Mouse (Mus musculus) megakaryocyte progenitor cell, adult 5-6 weeks (primary cell): ENCODE measurements around the gene Ldlr. TPM values are rescaled to one million over a fixed set of nuclear protein-coding genes. Genes with fewer than 3 reads are reported as not detected.

ENCODE experiments used
- ATAC-seq: replicated peaks from 2 replicates; pipeline ENCODE4 v1.8.0; 2016; ENCODE audit warnings: mild to moderate bottlenecking, moderate TSS enrichment, inconsistent platforms; ENCODE audit not compliant: poor library complexity
- total RNA-seq, 2 experiments: library from RNA; stranded (forward) in 1 of 2; stranded (reverse) in 1 of 2; fragments of 157-497, 149-512 nt in 1 of 2; fragments of 200-1000 nt in 1 of 2; gene quantifications; 2 replicates each; pipeline versions ENCODE4 v1.2.3 to v1.2.4; 2015 to 2017

The Ldlr gene
- 6.5 and 8.5 TPM in 2 replicates for total RNA-seq (2015)
- total RNA-seq (2017): 14.0 and 14.4 TPM in 2 replicates

DNA sequence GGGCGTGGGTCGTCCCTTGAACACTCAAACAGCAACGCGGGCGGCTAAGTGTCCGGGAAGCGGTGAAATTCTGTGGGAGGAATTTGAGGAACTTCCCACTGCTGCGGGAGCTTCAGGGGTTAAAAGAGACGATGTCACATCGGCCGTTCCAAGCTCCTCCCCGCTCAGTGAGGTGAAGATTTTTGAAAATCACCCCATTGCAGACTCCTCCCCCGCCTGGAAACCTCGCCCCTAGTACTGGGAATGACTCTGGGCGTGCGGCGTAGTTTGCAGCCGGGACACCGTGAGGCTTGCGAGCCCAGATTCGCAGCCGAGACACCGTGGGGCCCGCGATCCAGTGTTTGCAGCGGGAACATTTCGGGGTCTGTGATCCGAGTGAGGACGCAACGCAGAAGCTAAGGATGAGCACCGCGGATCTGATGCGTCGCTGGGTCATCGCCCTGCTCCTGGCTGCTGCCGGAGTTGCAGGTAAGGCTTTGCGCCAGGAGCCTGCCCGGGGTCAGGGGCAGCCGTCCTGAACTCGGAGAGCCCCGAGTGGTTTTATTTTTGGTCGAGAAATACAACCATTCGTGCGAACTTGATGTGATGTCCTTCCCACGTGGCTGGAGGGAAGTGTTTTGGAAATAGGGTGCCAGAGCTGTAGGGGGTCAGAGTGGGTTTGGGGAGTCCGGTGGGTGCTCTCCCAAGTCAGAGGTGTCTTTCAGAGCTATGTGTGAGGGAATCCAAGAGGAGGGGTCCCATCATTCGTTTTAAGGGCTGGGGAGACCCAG lies at the start of gene Ldlr:
Gene Ldlr, plus strand, starts transcription at position 107 of the 770 bp plus-strand sequence.
- peak; percentile 75 for ATAC-seq

DNA sequence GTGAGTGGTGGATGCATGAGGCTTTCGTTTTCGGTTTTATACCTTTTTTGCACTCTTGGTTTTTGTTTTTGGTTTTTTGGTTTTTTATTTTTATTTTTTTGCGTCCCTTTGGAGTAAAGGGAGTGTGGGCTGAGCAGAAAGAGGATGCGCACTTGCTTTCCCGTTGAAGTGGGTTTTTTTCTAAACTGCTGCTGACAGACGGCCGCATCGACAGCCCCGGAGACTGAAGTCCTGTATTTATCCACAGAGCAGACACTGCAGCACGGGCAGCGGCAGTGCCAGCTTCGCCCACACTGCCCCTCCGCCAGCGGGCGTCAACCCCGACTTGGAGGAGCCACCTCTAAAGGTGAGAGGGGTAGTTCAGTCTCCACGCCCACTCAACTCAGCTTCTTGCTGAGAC lies 45.6 kb upstream of the Ldlr start:
- ATAC-seq: no peak

DNA sequence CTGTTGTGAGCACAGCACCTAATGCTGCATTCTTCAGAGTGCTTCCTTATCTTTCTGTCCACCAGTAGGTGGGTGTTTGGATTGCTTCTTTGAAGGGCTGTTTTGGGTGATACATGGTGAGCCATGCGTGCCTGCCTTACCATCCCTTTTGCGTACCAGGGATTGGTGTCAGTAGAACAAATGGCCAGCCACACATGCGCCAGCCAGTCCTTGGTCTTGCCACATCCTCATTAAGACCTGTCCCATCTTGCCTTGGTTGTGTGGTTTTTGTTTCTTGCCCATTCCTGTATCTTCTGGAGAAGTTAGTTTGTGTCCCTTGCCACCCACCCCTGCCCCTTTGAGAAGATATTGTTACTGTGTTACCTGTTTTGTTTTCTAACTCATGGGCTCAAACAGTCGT lies 42.8 kb upstream of the Ldlr start:
- no peak for ATAC-seq

DNA sequence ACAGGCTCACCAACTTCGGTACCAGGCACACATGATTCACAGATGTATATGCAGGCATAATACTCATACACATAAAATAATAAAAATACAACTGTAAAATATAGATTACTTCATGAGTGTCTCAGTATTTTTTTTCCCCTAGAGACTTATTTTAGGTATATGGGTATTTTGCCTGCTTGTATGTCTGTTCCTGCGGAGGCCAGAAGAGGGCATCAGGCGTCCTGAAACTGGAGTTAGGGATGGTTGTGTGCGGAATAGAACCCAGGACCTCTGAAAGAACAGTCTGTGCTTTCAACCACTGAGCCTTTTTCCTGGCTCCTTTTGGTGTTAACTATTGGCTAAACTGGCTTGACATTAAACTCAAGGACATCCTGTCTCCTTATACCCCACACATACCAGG lies 40.5 kb upstream of the Ldlr start:
- ATAC-seq: 0 out of 2 replicates have a peak, but pooled peaks have one; percentile 29

DNA sequence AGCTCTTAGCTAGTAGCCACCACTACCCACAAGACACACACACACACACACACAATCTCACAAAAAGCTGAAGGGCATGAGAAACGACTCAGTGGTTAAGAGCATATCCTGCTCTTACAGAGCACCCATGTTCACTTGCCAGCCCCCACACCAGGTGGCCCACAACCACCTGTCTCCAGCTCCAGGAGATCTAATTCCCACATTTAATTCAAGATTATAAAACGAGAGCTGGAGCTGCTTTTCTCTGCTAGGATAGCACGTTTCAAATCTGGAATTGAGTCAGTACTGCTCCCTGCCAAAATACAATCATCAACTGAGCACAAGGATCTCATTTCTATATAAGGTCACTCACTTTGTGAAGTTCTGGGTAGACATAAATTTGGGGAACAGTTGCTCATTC lies 39.4 kb upstream of the Ldlr start:
- no peak for ATAC-seq

DNA sequence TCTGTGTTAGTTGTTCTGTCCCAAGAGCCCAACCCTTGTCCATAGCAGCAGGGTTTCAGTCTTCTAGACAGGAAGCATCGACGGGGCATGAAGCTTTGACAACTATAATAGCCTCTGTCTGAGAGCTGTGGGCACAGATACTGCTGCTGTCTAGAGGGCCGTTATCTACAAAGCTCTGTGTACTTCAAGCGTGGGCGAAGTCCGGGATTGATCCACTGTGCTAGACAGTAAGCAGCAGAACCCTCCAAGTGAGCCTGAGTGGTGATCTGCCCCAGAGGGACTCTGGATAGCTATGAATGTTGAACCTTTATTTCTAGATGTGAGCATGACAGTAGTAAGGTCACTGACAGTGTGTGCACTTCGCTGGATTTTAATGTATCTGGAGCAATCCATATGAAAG lies 34.7 kb upstream of the Ldlr start:
- ATAC-seq: no peak

DNA sequence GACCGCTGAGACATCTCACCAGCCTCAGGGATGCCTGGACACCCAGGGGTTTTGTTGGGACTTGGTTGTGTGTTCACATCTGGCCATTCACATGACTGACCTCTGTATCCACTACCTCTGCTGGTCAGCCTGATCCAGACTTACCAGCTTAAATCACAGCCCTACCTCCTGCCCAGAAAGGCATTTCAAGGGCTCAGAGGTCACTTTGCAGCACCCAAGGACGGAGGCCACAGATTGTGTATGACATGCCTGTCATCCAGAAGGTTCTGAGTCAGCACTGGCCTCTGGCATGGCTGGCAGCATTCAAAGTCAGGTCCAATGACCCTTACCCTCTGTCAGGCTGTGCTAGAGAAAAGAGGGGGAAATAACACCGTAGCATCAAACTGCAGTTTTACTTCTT lies 33.3 kb upstream of the Ldlr start:
- ATAC-seq: no peak

DNA sequence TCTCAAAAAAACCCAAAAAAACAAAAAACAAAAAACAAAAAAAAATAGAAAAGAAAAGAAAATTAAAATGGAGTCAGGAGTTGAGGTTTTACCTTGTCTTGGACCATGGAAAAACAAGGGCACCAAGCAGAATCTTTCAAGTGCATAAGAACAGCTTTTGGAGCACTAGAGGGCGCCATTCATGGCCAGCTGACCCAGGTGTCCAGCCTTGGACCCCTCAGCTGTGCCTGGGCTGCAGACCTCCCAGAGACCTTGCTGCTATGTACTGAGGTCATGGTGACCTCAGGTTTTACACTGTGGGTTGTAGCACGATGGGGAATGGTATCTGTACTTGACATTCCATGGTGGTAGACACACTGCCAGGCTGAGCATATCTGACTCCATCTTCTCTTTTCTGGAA lies 31.4 kb upstream of the Ldlr start:
- peak; percentile 52; the same call in 1 of the 2 replicates for ATAC-seq

DNA sequence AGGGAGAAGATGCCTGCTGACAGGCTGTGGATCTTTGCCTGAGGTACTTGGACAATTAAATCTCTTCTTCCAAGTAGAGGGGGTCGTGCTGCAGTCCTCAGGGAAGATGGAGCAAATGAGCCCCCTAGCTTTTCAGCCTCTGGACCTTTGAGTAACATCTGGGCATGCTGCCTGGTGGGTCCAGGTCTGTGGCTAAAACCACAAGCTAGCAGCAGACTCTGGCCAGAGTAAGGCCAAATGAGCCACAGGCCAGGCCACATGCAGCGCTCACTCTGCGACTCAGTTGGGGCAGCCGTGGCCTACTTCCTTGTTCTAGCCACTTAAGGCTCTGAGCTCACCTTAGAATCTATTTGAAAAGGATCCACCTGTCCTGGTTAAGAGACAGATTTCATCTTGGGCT lies 30.8 kb upstream of the Ldlr start:
- ATAC-seq: no peak

DNA sequence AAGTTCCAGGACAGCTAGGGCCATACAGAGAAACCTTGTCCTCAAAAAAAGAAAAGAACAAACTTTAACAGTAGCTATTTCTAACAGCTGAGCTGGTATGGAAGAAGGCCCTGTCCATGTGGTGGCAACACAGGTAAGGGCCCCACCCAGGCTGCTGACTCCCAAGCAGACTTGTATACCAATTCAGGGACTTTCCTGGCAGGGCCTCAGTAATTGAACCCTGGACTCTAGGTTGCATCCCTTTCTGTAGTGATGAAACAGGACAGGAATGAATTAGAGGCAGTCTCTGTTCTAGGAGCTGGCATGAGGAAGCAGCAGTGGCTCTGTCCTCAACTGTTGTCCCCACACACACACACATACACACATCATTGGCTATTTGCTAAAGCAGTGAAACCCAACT lies 29.2 kb upstream of the Ldlr start:
- ATAC-seq: no peak

DNA sequence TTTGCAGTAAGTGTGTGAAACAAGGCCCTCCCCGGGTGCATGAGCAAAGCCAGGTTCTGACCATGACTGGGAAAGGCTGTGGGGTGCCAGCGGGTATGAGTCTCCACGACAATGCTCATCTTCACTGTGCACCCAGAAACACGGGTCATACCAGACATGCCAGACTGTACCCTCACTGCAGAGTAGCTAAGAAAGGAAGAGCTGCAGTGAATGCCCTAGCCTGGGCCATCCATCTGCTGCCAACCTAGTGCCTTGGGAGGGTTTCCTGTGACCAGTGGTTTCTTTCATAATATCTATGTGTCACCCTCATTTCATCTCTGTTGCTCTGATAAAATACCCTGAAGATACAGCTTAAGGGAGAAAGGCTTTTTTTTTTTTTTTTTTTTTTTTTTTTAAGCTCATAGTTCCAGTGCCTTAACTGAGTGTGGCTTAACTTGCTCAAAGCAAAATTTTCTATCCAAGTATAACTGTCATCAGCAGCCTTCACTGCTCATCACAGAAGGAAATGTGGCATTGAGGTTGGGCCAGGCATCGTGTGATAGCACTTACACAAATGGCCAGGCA lies 28.0 kb upstream of the Ldlr start:
- ATAC-seq: peak; percentile 23; the same call in 1 of the 2 replicates

DNA sequence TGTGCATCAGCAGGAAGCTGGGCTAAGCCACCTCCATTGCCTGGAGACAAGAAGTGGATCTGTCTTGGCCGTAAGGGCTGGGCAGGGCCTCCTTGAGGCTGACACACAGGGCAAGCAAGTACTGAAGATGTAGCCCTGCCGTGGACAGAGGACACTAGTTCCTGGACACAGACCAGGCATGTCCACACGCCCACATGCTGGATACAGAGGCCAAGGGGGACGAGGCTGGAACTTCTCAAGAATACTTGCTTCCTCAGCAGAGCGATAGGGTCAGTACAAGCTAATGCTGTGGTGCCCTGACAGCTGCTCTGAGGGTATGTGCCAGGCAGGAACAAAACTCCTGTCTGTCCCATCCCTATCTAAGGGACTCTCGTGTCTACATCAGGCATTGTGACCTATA lies 26.2 kb upstream of the Ldlr start:
- no peak for ATAC-seq

DNA sequence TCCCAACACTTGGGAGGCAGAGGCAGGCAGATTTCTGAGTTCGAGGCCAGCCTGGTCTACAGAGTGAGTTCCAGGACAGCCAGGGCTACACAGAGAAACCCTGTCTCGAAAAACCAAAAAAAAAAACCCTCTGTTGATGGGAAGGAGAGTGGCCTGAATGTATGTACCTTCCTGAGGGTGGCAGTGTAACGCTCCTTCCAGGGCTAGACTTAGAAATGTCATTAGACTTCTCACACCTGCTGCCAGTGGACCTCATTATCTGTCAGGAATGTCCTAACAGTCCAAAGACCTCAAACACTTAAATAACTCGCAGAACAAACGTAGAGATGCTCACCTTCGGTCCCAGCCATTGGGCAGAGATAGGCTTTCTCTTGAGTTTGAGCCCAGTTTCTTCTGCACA lies 24.0 kb upstream of the Ldlr start:
- peak; percentile 47 for ATAC-seq

DNA sequence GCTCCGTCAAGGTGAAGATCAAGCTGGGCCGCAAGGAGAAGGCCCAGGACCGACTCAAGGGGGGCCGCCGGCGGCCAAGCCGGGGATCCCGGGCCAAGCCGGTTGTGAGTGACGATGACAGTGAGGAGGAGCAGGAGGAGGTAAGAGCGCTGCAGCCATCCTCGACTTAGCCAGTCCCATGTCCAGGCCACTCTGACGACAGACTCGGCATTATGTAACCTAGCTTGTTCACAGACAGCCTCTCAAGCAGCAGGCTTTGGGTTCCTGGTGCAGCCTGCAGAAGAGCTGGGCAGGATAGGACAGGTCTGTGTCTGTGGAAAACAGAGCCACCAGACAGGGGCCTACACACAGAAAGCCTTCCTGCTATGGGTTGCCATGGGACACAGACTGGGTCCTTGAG lies 22.2 kb upstream of the Ldlr start:
- ATAC-seq: no peak

DNA sequence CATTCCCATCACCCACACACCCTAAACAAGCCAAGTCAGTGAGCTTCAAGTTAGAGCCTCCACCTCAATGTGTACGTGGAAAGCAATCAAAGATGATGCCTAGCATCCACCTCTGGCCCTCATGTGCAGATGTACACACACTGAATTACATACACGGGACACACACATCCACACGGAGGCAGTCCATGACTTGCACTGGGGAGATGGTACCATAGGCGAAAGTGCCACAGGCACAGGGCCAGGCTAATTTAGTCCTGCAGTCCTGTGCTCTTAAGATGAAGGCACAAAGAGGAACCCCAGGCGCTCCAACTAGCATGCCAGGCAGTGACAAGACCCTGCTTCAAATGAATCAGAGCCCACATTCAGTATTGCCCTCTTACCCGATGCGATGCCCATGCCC lies 19.8 kb upstream of the Ldlr start:
- ATAC-seq: no peak

DNA sequence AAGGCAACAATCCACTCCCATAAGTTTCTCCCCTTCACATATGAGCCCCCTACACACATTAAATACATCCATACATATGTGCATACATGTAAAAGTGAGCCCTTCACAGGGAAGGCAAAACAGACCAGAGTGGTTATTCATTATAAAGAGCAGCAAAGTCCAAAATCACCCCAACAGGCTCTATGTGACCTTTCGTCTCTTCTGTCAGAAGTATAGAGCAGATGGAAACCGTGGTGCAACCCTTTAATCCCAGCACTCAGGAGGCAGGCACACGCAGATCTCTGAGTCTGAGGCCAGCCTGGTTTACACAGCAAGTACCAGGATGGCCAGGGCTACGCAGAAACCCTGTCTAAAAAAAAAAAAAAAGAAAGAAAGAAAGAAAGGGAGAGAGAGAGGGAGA lies 17.2 kb upstream of the Ldlr start:
- no peak for ATAC-seq

DNA sequence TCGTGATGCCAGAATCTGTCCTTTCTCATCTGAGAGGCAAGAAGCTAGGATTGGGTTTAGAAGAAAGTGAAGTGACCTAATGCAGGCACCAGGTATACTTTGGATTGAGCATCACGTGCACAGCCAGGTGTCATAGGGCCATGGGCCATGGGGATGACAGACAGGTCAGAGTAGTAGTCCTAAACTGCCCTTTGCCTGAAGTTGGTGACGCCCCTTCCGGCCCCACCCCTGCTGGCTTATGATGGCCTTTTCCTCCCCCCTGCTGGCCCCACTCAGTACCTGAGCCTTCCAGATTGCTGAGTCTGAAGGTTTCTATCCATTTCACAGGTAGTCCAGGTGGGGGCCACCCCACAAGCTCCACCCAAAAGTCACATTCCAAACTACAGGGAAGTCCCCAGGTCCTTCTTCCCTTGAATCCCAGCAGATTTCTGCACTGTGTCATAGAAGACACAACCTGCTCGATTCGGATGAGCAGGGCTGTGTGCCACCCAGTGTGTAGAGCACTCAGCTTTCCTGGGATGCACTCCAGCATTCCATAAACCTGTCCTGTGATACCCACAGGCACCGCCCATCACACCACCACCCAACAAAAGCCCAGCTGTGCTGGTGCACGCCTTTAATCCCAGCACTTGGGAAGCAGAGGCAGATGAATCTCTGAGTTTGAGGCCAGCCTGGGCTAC lies 16.6 kb upstream of the Ldlr start:
- no peak for ATAC-seq

DNA sequence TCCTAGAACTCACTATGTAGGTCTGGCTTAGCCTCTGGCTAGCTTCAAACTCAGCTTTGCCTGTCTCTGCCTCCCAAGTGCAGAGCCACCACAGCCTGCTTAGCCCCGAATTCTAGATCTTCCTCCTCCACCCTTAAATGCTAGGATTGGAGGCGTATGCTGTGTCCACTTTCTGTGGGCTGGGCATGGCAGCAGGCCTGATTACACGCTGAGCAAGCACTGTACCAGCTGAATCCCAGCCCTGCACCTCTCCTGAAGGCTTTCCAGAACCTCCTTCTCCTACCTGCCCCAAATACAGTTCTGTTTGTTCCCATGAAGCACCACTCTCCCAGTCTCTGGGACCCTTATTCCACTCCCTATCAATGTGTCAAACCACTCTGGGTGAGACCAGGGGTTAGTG lies 13.9 kb upstream of the Ldlr start:
- ATAC-seq: no peak

DNA sequence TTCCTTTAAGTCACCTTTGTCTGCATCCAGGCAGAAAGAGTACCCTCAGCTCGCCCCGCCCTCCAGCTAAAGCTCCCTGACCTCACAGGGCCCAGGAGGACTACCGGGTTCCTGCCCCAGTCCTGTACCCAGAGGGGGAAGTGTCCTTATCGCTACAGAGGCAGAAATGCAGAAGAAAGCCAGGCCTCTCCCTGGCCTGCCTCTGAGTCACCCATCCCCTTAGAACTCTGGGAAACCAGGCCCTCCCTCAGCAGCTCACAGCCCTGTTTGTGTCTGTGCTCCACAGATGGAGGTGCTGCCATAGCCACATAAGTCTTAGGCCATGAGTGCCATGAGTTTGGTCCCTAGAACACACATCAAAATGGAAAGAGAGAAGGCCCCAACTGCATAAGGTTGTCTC lies 8.0 kb upstream of the Ldlr start:
- peak; percentile 98 for ATAC-seq

DNA sequence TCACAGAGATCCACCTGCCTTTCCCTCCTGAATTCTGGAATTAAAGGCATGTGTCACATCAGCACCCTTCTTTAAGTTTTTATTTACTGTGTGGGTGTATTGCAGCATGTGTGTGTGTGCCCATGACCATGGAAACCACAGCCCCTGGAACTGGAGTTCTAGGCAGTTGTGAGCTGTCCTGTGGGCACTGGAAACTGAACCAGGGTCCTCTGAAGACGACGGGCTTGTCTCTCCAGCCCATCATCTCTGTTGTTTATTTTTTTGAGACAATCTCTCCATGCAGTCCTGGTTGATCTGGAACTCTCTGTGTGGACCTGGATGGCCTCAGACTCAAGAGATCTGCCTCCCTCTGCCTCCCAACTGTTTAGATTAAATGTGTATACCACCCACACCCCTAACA lies 6.3 kb upstream of the Ldlr start:
- ATAC-seq: no peak

DNA sequence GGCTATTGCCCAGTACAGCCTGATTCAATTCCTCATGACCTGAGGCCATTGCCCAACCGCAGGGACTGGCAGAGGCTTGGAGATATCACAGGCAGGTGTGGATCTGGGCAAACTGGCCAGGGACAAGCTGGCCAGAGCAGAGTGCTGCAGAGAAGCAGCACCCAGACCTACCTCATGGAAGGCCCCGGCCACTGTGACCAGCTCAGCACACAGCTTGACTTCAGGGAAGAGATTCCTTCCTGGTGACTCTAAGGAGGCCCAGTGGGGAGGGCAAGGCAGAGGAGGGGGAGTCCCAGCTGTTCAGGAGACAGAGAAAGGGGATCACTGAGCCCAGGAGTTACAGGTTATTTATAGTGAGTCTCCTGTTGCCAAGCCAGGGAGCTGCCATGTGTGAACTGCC lies 2.2 kb upstream of the Ldlr start:
- ATAC-seq: no peak

DNA sequence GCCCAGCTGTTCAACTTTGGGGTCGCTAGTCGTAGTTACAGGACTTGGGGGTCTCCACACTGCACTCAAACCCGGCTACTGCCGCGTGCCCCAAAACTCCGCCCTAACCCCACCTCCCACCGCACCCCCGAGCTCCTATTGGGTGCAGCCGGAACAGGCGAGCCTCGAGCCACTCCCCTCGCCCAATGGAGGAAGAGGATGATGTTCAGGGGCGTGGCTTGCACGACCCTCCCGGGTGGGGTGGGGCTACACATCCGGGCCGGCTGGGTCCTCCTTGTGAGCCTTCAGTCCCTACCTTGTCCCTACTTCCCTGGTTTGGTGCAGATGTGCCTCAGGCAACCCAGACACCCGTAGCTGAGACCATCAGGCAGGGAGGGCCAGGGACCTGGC lies 859 bp downstream of the Ldlr start:
- ATAC-seq: peak; percentile 79
